Mouse (Mus musculus): ENCODE data around the gene Nol9.
"Not testable (repeated sequence)": the region's sequence is repeated elsewhere in the genome, so short reads cannot be mapped to it uniquely, and the experiment has no call there.

Nol9 gene

DNA sequence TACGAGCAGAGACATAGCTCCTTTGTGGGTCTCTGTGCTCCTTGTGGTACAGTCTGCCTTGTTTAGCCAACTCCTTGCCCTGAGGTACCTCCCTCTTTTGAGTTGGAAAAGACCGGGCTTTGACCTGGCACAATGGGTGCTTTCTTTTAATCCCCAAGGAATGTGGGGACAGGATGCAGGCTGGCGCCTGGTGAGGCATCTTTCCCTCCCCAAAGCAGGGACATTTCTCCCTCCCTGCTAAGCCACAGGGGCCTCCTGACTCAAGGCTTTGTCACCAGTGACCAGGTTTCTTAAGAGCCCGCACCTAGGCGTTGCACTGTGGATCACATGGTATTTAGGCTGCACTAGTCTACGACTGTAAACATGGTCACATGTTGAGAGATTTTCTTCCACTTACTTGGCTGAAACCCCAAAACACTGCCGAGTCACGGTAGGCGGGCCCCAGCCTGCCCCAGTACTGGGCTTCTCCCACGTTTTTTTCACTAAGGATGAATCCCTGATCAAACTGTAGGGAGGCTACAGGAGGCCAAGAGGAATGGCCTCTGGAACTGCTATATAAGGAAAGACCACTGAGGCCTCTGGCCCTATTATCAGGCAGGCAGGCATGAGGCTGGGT, 28.9 kb upstream of the Nol9 start:
- CTCF ChIA-PET: interaction anchor here (0.5 kb wide), 1 partner anchor 70 kb away, joined by 4 read pairs; no protein-coding TSS in a partner anchor

DNA sequence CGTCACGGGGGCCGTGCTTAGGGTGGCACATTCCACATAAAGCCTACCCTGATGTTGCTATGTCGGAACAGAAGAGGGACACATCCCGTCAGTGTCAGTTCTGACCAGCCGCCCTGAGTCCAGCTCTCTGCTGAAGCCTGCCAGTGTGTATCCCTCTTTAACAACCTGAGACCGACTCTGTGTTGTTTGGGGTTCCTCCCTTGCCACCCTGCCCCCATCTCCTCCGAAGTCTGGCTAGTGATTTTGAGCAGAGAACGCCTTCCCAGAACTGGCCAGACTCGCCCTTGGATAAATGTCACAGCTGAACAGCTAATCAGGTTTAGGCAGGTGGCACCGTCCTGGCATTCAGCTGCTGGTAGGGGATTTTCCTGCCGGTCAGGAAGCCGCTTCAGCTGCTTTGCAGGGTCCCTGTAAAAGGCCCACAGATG, 28.4 kb upstream of the Nol9 start:
- CTCF ChIA-PET: interaction anchor here (0.5 to 0.6 kb wide), 2 partner anchors 32 to 70 kb away, joined by 4 to 5 read pairs; no protein-coding TSS in a partner anchor

DNA sequence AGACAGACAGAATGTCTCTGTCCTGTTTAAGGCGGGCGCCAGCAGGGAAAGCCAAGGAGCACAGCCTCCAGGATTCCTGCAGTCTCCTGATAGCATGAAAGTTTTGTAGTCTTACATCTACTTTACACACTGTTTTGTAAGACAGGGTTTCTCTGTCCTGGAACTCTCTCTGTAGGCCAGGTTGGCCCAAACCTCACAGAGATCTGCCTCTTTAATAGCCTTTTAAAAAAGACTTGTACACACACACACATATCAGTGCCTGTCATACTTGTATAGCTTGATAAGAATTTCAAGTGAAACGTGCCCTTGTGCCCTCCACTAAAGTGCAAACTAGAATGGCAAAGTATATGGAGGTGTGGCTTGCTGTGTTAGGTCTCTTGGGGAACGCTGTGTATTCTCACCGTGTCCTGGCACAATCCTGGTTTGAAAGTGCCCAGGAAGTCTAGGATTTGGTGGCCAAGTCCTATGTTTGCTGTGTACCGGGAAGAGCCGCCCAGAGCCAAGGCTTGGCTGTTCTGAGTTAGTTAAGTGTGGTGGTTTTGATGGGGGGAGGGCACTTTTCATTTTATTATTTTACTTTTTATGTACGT, 27.9 kb upstream of the Nol9 start:
- CTCF ChIA-PET: interaction anchor here (0.6 kb wide), 1 partner anchor 31 kb away, joined by 5 read pairs; no protein-coding TSS in a partner anchor

DNA sequence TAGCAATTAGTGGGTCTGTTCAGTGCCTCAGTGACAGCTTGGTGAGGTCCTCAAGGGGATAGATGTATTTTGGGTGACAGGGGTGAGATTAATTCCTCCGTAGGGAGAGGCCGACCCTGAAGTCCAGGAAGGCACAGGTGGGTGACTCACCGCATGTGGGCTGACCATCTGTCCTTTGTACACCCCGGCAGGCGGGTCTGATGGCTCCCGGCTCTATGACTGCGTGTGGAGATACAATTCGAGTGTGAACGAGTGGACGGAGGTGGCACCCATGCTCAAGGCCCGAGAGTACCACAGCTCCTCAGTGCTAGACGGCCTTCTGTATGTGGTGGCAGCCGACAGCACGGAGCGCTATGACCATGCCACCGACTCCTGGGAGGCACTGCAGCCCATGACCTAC, 27.0 kb upstream of the Nol9 start:
- CTCF ChIA-PET: no interaction called here

DNA sequence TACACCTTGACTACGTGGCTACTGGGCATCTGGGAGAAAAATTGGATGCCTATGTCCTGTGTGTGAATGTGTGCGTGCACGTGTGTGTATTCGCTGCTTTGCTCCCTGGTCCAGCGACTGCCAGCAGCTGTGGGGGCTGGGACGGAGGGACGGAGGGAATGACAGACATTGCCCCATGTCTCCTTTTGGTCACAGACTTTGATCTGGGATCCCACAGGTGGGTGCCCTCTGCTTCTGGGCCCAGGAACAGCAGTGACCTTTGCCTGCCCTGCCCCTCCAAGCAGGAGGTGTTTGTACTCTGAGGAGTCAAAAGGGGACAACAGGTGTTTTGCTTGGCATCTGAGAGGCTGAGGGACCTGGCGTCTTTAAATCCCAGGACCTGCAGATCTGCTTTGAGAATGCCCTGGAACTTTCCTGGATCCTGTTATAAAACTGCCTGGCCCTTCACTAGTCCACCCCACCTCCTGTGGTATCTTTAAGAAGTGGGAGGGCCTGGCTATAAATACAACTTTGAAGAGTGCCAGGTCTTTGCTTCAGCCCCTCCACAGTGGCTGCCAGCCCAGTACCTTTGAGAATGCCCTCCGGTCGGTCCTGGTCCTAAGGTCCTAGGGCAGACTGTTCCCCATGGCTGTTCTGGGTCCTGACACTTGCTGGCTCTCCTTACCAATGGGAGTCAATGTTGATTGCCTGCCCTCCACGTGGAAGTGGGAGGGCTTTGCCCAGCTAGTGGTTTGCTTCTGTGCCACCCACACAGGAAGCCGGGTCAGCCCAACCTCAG, 25.9 kb upstream of the Nol9 start:
- CTCF ChIA-PET: no interaction called here

DNA sequence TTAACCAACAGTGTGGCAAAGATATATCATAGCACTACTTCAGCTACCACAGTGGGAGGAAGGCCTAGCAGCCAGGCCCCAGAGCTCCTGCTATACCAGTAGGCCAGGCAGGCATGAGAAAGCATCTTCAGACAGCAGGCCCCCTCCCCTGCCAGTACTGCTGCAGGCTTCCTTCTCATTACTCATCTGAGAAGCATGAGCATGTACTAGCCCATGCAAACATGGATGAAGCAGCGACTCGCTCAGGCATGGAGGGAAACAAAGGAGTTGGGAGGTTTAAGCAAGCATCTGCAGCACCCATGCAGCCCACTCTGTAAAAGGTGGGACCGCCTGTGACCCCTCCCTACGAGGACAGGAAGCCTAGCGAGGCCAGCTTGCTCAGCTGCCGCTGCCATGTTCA, 20.0 kb upstream of the Nol9 start:
- CTCF ChIA-PET: no interaction called here

DNA sequence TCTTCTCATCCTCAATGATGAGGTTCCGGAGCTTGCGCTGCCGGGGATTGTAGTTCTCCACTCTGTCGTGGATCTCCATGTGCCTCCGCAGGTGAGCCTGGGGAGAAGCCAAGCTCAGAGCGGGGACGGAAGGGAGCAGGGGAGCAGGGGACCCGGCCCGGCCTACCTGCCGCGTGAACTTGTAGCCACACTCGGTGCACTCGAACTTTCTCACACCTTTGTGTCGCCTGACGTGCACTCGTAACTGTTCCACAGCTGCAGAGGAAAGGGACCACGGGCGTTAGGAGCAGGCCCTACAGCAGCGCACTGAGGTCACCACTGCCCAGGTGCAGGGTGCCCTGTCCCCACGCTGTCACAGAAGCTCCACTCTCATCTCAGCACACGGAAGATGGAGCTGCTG, 19.1 kb upstream of the Nol9 start:
- CTCF ChIA-PET: interaction anchor here (0.9 kb wide), 1 partner anchor 9 kb away, joined by 3 read pairs; no protein-coding TSS in a partner anchor

DNA sequence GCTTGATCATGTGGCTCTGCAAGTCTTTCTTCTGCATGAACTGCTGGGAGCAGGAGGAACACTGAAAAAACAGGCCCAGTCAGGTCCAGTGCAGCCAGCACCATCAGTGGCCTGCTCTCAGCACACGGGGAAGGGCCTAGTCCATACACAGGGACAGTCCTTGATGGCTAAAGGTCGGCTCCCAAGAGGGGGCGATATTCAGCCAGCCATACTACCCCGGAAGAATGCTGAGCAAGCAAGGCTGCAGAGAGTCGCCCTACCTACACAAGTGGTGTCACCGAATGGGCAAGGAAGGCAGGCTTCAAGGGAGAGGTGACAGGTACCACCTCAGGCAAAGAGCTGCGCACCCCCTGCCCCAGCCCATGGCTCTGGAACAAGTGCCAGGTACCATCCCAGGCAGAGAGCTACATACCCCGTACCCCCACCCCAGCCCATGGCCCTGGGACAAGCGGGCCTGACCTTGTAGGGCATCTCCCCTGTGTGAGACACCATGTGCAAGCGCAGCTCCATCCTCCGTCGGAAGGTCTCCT, 17.5 kb upstream of the Nol9 start:
- CTCF ChIA-PET: no interaction called here

DNA sequence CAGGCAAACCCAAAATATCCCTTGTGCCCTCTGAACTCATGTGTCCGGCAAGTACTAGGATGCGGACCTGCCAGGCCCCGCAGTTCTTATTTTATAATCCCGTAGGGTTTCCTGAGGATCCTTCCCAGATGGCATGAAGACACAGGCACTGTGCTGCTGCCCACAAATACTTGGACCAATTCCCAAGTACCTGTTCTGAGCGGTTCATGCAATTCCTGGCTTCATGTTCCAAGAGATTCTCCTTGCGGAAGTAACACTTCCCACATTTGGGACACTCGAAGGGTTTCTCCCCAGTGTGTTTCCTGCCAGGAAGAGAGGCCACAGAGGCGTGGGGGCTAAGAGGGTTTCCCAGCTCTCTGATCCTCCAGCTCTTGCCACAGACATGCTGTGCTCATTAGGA, 16.6 kb upstream of the Nol9 start:
- CTCF ChIA-PET: no interaction called here

DNA sequence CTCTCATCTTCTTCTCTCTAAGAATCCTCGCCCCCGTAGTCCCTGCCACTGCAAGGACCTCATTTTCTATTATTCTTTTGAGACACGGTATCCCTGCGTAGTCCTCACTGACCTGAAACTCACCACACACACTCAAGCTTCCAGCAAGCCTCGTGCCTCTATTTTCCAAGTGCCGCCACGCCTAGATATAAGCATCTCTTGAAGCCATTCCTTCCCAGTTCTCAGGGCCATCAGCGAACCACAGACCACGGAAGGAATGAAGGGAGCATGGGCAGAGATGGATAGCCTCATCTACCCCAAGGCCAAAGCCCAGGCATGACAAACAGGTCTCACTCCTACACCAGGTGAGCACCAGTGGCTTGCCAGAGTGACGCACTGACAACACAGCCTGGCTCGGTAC, 14.6 kb upstream of the Nol9 start:
- CTCF ChIA-PET: no interaction called here

DNA sequence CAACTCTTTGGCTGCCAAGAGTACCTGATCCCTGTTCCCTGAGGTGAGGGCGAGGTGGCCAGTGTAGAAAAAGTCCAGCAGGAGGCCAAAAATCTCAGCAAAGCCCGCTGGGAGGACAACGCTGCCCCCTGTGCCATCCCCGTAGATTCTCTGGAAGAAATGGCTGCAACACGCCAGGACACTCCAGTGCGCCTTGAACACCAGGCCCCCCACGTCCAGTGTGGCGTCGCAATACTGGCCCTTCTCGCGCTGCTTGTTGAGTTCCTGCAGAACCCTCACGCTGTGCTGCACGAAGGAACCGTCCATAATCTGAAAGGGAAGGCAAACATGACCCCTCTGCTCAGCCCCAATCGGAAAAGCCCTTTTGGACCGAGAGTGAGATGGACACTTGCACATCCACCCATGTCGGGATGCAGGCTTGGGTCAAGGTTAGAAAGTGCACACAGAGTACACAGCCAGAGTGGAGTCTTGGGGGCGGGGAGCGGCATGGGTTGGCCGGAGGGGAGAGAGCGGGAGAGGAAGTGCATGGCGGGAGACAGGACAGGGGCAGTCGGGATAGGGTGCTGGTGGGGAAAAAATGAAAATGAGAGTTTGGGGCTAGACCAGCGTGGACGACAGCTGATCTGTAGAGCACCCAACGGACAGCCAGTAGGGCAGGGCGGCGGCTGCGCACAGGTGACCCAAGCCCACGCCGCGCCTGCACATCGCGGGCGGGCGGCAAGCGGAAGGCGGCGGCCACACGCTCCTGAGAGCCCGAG, 12.2 kb upstream of the Nol9 start:
- CTCF ChIA-PET: interaction anchor here (0.7 to 1.0 kb wide), 4 partner anchors 11 to 1984 kb away, joined by 3 to 23 read pairs (median 3); partner anchors contain the start of gene Lrrc47

DNA sequence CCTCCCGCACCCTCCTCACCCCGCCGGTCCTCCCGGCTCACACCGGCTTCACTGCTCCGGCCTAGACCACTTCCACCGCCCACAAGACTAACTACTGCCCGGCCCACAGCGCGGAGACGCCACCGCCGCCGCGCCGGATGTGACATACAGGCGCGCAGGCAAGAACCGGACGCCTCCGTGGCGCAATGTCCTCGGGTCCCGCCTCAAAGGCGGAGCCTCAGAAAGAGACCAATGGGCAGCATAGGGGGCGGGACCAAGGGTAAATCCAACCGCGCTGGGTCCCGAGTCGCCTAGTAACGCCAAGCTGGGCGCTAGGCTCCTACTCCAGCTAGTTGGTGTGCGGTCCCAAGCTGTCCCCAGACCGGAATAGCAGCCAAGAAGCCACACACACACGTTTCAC, 11.6 kb upstream of the Nol9 start, which contains the start of gene Zbtb48:
Gene Zbtb48 (minus strand): TSS at position 148 of the 400 bp plus-strand sequence.
- CTCF ChIA-PET: interaction anchor here (0.7 to 1.4 kb wide), 3 partner anchors 12 to 1984 kb away, joined by 3 to 4 read pairs (median 3); partner anchors contain the start of gene Lrrc47

DNA sequence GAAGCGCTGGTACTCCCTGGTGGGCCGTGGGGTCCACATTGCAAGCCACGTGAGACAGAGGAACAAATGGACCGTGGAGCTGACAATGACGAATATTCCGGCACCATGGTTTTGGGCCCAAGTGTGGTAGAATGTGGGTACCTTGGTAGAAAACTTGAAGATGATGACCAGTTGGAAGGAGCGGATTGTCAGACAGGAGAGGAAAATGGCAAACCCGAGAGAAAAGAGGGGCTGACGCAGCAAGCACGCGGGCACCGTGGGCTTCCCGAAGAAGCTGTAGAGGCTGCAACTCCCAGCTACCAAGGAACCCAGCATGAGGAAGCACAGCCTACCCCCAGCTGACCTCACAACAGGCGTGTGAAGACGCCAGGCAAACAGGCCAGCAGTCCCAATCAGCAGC, 10.7 kb upstream of the Nol9 start:
- CTCF ChIA-PET: interaction anchor here (0.6 to 1.8 kb wide), 4 partner anchors 8 to 48 kb away, joined by 3 to 5 read pairs (median 4); partner anchors contain the start of gene Thap3

DNA sequence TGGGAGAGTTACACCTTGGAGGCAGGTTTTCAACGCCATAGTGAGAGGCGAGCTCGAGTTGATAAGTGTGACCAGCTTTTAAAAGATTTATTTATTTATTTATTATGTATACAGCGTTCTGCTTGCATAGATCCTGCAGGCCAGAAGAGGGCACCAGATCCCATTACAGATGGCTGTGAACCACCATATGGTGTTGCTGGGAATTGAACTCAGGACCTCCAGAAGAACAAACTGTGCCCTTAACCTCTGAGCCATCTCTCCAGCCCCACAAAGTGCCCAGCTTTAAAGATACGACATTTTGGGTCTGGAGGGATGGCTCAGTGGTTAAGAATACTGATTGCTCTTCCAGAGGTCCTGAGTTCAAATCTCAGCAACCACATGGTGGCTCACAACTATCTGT, 10.0 kb upstream of the Nol9 start:
- CTCF ChIA-PET: interaction anchor here (0.6 to 1.8 kb wide), 5 partner anchors 9 to 49 kb away, joined by 3 to 5 read pairs (median 4); partner anchors contain the start of genes Nol9, Tas1r1 and Thap3

DNA sequence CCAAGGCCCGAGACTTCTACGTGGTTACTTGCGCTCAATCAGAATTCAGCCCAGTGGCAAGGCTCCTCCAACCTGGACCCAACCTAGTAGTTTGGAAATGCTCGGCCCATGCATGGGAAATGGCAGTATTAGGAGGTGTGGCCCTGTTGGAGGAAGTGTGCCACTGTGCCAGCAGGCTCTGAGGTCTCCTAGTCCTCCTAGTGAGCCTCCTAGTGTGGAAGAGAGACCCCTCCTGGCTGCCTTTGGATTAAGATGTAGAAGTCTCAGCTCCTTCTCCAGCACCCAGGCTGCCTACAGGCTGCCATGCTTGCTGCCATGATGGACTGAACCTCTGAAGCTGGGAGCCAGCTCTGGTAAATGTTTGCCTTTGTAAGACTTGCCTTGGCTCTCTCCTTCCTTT, 9.1 kb upstream of the Nol9 start:
- CTCF ChIA-PET: interaction anchor here (1.8 kb wide), 1 partner anchor 41 kb away, joined by 5 read pairs; the partner anchor contains the start of gene Thap3

DNA sequence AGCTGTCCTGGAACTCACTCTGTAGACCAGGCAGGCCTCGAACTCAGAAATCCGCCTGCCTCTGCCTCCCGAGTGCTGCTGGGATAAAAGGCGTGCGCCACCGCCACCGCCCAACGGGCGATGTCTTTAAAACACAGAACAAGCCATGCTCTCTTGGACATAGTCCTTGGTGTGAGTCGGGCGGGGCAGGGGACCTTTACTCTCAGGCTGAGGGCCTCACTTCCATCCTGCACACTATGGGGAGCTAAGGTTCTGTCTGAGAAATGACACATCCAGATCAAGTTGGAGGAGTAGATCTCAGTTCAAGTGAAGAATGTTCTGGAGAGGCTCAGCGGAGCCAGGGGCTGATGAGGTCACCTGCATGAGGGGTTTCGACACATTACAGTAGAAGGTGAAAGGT, 6.2 kb upstream of the Nol9 start:
- CTCF ChIA-PET: no interaction called here

DNA sequence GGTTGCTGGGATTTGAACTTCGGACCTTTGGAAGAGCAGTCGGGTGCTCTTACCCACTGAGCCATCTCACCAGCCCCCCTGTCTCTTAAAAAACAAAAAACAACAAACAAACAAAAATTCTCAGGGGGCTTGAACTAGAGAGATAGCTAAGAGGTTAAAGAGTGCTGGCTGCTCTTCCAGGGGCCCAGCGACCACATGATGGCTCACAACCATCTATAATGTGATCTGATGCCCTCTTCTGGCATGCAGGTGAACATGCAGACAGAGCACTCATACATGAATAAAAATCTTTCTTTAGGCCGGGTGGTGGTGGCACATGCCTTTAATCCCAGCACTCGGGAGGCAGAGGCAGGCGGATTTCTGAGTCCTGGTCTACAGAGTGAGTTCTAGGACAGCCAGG, 2.7 kb upstream of the Nol9 start:
- CTCF ChIA-PET: not testable (repeated sequence)

DNA sequence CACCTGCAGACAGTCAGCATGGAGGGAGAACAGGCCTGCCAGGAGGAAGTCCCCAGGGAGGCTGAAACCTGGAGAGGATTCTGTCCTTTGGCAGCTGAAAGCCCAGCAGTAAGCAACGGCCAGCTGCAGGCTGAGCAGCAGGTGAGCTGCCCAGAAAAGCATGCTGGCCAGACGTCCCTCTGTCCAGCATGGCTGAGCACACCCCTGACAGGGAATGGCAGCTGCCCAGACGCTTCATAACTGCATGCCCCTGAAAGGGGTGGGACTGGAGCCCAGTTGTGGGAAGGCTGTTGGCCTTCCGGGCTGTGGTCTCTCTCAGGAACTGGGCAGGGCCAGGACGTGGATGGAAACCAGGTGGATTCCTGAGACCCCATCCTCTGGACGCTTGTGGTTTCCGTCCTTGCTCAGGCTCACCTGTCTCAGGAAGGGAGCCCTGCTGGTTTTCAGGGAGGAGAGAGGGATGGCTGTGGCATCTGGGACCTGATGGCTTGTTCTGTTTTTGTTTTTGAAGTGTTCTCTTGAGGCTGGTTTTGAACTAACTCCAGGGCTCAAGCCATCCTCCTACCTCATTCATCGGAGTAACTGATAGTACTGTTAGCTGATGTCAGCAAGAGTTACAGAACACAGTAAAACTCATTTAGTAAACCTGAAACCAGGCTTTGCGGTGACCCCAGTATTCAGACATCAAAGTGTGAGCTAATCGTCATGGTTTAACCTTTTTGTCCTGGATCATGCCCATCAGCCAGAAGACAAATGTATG, 716 bp upstream of the Nol9 start, which contains the start of gene Tas1r1:
Gene Tas1r1 (minus strand): TSS at position 344 of the 760 bp plus-strand sequence.
- CTCF ChIA-PET: interaction anchor here (1.1 kb wide), 1 partner anchor 9 kb away, joined by 4 read pairs; no protein-coding TSS in a partner anchor

DNA sequence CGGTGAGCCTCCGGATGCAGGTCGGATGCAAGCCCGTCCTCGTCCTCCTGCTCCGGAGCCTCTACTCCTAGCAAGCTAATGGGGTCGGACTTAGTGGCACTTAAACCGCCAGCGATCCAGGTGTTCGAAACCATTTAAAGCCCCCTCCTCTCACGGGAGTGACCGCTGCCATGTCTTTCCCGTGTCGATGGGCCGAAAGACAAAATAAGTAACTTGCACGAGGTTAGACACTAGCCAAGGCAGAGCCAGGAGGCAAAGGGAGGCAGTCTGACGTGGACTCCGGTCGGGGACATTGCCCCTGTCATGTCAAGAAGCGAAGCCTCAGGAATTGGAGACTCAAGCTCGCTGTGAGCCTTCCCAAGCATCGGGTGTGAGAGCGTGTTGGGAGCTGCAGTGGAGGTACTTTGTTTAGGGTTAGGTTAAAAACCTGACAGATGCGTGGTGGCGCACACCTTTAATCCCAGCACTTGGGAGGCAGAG, 750 bp downstream of the Nol9 start:
- CTCF ChIA-PET: no interaction called here

All from spleen, embryonic (tissue).